Mouse (Mus musculus): Measurements from ENCODE around the gene Tjp3.

Tjp3 gene

DNA sequence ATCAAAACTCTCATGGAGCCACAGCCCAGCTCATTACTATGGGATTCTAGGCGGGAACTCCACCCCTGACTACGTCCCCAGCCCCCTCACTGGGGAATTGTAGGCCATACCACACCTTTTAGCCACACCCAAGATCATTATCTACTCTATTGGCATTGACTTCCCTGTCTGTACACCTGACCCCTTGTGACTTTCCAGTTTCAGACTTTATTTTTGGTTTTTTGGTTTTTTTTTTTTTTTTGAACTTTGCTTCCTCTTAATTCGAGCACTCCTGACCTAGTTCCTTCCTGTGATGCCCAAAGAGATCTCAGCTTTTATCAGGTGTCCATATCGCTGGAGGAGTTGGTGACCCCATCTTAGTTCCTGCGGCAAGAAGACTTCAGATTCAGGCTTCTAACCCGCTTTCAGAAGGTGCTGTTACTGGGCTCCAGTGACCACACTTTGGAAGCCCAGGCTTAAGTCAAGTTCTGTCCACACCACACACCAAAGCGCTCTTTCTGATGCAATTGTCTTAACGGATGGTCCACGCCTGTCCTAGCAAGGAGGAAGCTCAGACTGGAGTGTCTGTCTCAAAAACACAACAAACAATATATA, at the start of gene Tjp3:
Tjp3 (minus strand) TSS at position 71 of the 594 bp plus-strand sequence.
- DNase-seq (ENCODE audit: low read depth, low spot score) = no peak

DNA sequence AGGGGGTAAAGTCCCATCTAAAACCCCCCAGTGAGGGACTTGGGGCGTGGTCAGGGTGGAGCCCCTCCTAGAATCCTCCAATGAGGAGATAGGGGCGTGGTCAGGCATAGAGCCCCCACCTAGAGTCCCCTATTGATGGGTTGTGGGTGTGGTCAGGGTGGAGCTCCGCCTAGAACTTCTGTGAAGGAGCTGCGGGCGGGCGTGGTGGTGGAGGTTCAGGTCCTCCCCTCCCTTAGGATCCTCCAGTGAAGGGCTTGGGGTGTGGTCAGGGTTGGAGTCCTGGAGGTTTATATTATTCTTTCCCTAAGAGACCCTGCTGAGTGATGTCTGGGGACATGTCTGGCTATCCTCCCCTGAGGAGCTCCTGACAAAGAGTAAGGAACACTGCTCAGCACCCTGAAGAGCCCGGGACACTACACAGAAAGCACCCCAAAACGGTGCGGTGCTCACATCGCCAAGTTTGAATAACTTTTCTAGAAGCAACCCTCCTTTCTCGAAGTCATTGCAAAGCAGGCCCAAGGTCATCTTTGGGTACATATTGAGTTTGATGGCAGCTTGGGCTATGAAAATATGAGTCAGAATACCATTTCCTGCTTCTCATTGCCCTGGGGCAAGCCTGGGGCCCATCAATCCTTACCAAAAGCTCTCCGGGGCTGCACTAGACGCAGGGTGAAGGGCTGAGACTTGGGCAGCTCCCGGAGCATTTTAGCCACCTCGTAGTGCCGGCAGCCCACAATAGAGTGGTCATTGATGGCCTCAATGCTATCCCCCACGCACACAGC, 49.4 kb upstream of the Tjp3 start:
- DNase-seq (ENCODE audit: low read depth, low spot score) = no peak

DNA sequence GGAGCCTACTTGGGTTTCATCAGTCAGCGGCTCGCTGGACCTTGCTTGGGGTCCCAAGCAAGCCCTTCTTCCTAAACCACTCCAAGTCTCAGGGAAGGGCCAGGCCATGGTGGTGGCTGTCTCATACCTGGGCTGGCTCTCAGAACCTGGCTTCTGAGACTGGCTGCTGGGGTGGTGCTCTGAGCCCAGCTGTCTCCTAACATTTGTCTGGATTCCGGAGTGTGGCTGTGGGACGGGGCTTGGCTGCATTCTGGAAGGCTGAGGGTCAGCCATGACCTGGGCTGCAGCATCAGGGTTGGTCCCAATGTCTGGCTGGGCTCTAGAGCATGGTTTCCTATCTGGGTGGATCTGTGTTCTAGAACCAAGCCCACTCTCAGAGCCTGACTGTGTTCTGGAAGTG, 45.2 kb upstream of the Tjp3 start:
- no peak for DNase-seq (ENCODE audit: low read depth, low spot score)

DNA sequence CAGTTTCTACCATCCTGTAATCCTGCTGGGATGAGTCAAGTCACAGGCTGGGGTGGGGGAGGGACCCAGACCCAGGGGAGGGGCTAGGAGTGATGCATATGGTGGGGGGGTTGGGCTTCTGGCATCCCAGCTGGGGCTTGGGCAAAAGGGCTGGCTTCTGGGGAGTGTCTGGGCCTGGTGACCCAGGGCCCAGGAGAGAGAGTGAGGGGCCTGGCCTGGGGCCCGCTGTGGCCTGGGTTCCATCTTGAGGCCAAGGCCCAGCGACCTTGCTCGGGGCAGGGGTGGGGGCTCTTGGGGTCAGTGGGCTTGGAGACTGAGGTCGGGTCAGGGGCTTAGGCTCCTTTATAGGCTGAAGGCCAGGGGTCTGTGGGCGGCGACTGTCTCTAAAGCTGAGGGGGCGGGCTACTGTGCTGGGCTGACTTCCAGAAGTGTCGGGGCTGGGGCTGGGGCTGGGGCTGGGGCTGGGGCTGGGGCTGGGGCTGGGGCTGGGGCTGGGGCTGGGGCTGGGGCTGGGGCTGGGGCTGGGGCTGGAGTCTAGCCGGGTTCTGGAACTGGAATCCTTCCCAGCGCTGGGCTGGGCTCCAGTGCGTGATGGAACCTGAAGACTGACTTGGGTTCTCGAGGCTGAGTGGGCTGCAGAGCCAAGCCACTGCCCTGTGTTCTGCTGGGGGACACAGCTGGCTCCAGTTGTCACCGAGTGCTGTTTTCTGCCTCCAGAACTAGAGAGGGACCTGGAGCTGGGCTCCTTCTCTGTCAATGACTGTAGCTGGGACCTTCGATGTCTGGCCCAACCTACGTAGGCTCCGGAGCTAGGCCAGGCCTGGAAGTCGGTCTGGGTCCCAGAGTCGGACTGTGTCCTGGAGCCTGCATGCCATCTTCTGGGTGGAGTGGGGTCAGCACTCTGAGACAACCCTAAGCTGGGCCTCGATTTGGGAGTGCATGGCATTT, 44.3 kb upstream of the Tjp3 start:
- DNase-seq (ENCODE audit: low read depth, low spot score) = no peak

DNA sequence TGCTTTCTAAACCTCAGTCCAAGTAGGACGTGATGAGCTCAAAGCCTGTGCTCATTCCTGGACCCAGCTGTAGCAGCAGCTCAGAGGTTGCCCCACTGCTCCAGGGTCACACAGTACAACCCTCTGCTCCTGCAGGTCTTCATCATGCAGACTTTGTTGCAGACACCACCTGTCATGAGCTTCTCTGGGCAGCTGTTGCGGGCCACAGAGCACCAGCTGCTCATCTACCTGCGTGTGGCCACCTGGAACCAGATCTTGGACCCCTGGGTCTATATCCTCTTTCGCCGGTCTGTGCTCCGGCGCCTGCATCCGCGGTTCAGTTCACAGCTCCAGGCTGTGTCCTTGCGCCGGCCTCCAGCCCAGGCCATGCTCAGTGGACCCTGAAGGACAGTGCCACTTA, 42.9 kb upstream of the Tjp3 start:
- no peak for DNase-seq (ENCODE audit: low read depth, low spot score)

DNA sequence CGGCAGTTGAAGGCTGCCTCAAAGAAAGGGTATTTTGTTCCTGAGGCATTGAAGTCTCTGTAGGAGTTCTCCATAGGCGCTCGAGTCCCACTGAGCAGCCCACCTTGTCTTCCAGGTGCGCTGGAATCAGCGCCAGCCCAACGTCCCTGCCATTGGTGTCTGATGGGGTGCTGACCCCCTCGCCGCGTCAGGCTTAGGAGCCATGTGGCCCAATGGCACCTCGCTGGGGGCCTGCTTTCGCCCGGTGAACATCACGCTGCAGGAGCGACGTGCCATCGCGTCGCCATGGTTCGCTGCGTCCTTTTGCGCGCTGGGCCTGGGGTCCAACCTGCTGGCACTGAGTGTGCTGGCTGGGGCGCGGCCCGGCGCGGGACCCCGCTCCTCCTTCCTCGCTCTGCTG, 40.9 kb upstream of the Tjp3 start:
- DNase-seq (ENCODE audit: low read depth, low spot score) = no peak

DNA sequence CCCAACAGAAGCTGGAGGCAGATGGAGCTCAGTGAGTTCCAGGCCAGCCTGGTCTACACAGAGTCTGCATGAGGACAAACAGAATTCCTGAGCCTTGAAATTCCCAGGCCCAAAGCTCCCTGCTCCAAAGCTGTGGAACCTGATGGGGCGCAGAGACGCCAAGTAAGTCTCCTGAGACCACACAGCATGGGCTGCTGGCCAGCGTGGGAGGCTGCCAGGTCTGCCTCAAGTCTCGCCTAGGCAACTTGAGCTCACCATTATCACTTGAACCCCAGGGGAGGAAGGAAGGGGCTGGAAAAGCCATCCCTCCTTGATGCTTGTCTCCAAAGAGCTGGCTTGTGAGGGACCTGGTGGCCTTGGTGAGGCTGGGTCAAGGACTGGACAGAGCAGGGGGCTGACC, 38.6 kb upstream of the Tjp3 start:
- no peak for DNase-seq (ENCODE audit: low read depth, low spot score)

DNA sequence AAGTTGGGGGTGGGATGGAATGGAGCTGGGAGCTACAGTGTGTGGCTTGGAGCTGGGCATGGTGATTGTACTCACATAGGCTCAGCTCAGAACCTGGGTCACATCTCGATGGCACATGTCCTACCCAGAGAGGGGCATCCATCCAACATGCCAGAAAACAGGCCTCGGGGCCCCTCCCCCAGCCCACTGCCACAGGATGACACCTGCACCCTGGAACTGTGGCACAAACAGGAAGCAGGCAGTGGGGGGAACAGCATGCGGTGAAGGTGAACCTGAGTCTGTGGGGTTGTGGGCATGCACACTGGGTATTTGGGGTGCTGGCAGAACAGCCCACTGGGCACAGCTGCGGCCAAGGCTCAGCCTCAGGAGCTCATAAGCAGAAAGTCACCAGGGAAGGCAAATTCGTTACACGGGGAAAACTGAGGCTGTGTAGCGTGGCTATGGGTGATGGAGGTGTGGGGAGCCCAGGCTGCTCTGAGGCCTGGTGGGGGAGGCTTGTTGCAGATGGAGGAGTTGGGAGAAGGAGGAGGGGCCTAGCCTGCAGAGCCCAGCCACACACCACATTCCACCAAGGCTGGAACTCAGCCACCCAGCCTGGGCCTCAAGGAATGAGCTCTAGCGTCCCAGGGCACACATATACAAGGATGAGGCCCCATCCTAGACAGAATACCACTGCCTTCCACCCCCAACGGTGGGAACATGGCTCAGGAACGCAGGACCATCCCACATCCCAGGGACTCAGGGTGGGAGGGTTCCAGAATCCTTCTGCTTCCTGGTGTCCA, 38.0 kb upstream of the Tjp3 start:
- no peak for DNase-seq (ENCODE audit: low read depth, low spot score)

DNA sequence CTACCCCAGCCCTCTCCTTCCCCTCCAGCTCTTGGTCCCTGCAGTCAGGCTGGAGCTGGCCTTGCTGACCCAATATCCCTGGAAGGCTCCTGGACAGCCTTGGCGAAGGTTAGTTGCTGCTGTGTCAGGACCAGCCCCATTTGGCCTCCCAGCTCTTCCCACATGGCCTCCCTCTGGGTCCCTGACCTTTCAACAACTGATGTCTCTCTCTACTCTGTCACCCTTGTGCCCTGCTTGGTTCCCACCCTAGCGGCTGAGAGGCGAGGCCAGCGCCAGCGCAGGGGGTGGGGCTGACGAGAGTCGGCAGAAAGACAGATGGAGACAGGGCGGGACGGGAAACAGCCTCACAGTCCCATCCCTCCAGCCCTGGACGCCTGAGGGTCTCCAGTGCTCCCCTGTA, 37.0 kb upstream of the Tjp3 start, which contains the start of gene Tbxa2r:
Tbxa2r (plus strand) TSS at position 346 of the 400 bp plus-strand sequence.
- DNase-seq (ENCODE audit: low read depth, low spot score) = no peak

DNA sequence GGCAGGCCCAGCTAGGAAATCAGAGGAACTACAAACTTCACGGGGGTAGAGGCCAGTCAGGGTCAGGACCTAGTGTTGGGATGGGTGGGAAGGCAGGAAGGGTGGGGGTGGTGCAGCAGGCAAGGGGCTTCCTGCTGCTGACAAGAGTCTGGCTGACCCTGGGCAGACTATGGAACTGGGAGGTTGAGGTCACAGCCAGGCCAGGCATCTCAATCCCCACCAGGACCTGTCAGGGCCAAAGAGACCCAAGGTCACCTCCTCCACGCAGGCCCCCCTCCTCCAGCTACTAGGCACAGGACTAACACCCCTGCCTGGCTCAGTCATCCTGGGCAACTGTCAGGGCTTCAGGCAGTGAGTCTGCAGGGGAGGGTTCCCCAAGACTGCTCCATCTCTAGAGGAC, 36.6 kb upstream of the Tjp3 start:
- no peak for DNase-seq (ENCODE audit: low read depth, low spot score)

DNA sequence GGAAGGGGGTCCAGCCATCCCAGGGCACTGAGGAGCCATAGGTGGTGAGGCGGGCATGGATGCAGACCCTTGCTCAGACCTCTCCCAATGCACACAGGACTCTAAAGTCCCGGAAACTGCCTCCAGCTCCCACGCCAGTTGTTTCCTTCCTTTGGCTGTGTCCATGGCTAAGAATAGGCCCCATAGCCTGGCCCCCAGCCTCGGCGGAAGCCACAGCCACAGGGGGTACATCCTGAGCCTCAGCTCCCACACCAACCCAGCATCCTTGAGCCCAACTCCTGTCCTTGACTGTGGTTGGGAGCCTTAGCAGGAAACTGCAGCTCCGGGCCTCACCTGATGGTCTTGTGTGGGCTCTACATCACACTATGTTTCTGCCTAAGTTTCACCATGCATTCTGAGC, 35.5 kb upstream of the Tjp3 start:
- DNase-seq (ENCODE audit: low read depth, low spot score) = no peak

DNA sequence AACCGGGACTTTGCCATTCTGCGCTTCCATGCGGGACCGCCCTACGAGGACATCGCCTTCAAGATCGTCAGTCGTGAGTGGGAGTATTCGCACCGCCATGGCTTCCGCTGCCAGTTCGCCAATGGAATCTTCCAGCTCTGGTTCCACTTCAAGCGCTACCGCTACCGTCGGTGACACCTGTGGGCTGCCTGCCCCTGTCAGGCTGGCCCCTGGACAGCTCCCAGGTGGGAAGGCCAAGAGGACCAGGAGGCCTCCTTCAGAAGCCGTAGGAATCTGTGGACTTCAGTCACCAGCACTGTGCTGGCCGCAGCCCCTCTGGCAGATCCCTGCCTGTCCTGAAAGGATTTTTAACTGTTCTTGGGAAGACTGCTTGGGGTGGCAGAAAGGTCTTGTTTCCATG, 34.4 kb upstream of the Tjp3 start:
- no peak for DNase-seq (ENCODE audit: low read depth, low spot score)

DNA sequence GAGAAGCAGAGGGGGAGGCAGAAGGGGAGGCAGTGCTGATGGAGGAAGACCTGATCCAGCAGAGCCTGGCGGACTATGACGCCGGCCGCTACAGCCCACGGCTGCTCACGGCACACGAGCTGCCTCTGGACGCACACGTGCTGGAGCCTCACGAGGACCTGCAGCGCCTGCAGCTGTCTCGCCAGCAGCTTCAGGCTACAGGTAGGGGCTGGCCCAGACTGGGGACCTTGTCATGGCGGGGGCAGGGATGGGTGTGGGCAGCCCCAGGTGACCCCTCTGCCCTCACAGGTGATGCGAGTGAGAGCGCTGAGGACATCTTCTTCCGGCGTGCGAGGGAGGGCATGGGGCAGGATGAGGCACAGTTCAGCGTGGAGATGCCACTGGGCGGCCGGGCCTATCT, 33.8 kb upstream of the Tjp3 start:
- no peak for DNase-seq (ENCODE audit: low read depth, low spot score)

DNA sequence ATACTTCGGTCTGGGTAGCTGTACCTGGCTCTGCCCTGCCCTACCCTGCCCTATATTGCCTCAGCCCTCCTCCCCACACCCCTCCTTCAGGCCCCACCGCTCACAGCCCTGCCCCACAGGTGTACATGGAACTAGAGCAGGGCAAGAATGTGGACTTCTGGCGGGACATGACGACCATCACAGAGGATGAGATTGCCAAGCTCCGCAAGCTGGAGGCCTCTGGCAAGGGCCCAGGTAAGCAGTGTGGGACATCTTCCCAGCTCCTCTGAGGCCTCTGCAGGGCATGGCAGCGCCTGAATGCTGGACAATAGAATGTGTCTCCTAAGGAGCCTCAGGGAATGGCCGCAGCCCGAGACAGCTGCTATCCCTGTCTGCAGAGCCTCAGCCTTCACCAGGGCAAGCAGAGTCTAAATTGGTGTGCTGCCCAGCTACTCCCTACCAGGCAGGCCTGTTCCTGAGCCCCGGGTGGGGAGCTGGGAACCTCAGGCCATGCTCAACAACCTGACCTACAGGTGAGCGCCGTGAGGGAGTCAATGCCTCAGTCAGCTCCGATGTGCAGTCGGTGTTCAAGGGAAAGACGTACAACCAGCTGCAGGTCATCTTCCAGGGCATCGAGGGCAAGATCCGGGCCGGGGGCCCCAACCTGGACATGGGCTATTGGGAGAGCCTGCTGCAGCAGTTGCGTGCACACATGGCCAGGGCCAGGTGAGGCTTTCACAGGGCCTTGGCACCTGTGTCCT, 32.6 kb upstream of the Tjp3 start:
- DNase-seq (ENCODE audit: low read depth, low spot score) = no peak

DNA sequence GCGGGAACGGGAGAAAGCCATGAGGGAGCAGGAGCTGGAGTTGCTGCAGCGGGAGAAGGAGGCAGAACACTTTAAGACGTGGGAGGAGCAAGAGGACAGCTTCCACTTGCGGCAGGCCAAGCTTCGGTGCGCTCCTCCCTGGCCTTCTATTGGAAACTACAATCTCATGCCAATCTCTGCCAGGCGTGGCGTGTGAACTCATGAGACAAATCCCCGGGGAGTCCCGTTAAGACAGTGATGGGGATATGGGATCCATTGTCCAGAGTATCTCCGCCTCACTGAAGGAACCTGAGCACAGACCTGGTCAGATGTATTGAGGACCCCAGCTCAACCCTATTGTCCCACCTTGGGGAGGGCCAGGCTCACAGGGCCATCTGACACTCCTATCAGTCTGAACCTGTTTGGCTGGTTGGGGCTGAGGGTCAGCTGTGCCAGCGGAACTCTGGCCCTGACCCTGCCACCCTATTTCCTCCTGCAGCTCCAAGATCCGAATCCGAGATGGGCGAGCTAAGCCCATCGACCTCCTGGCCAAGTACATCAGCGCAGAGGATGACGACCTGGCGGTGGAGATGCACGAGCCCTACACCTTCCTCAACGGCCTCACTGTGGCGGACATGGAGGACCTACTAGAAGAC, 31.9 kb upstream of the Tjp3 start:
- DNase-seq (ENCODE audit: low read depth, low spot score) = no peak

DNA sequence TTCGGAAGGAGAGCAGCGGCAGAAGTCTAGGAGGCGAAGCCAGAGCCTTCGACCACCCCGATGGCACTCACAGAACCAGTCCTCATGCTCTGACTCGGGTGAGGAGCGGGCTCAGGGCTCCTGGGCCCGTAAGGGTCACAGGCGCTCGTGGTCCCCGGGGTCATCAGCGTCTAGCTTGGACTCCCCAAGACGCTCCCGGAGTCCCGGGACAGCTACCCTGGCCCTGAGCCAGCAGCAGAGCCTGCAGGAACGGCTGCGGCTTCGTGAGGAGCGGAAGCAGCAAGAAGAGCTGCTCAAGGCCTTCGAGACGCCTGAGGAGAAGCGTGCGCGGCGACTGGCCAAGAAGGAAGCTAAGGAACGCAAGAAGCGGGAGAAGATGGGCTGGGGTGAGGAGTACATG, 31.1 kb upstream of the Tjp3 start:
- DNase-seq (ENCODE audit: low read depth, low spot score) = no peak

DNA sequence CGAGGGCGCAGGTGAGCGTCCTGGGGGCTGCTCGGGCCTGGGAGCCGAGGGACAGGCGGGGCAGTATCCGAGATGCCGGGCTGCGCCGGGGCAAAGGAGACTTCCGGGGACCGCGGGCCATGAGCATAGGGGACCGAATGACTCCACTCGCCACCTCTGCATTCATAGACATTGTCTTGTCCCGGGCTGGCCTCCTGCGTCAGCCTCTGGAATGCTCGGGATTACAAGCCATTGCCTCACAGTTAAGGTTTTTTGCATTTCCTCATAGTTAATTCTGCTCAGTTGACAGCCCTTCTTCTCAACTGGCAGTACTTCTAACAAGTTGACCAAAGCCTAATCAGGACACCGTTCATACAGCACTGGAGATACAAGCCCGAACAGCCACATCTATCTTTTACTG, 30.1 kb upstream of the Tjp3 start:
- DNase-seq (ENCODE audit: low read depth, low spot score) = no peak

DNA sequence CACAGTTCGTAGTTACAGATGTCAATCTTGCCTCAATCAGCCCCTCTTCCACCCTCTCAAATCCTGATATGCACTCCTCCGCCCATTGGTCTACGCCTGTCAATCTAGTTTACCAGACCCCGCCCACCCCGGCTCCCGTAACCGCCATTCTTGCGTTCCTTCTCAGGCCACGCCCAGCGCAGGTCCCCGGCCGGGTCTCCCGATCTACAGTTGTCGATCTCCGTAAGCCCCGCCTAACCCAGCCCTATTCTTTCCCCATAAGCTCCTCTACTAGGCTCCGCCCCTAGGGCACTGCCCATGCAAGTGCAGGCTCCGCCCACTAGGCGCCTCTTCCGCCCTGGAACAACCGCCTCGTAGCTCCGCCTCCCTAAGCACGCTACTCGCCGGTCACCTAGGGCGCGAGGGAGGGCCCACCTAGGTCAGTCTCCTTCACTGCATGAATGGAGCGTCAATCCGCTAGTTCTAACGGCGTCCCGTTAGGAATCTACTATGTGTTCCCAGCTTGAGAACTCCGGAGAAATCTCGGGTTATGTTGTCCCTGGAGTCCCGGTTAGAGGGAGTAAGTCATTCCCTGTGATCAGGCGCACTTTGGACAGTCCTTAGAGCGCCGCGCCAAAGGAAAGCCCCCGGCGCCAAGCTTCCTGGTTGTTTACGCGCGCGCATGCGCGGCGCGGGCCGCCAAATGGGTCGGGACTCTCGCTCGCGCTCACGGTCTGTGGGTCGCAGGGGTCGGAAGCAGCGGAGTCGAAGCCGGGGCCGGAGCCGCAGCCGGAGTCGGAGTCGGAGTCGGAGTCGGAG, 29.4 kb upstream of the Tjp3 start, which contains the start of gene Cactin:
Cactin (plus strand) TSS at position 554 of the 798 bp plus-strand sequence.
- peak; percentile 100 for DNase-seq (ENCODE audit: low read depth, low spot score)

DNA sequence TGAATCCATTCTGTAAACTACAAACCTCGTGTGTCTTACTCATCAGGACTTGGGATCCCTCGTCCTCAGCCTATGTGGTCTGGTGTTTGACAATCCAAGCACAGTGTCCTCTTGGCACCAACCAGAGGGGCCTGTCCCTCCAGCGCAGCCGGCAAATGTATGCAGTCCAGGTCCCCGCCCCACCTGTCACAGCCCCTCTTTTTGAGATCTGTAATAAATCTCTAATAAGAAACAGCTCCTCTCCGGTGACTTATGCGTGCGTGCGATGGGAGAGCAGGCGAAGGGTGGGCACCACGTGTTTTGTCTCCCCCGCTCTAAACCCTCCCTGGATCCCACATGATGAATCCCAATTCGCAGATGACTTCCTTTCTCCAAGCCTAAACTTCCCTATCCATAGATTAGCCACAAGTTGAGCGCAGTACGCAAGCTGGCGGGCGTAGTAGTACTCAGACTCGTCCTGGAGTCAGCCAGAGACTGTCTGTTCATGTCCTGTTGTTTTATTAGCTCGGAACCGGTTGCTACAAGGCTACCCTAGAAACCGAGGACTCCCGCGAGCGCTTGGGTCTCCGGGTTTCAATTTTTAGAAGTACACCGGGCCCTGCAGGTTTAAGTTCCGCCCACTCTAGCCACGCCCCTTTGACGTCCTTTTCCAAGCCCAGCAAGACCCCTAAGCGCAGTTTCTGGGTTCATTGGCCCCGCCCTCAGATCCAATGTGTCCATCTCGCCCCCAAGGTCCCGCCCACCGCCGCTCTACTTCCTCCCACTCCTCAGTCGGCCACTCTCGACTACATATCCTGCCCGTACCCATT, 28.6 kb upstream of the Tjp3 start:
- DNase-seq (ENCODE audit: low read depth, low spot score) = no peak

All from retina, postnatal 7 days (tissue).